Mouse (Mus musculus): Measurements from ENCODE around the gene Phf5a. TPM values are rescaled to one million over a fixed set of nuclear protein-coding genes. Genes with fewer than 3 reads are reported as not detected.

Gene Phf5a
- polyA plus RNA-seq, 1 experiment from 2014 or later: 130 TPM

DNA sequence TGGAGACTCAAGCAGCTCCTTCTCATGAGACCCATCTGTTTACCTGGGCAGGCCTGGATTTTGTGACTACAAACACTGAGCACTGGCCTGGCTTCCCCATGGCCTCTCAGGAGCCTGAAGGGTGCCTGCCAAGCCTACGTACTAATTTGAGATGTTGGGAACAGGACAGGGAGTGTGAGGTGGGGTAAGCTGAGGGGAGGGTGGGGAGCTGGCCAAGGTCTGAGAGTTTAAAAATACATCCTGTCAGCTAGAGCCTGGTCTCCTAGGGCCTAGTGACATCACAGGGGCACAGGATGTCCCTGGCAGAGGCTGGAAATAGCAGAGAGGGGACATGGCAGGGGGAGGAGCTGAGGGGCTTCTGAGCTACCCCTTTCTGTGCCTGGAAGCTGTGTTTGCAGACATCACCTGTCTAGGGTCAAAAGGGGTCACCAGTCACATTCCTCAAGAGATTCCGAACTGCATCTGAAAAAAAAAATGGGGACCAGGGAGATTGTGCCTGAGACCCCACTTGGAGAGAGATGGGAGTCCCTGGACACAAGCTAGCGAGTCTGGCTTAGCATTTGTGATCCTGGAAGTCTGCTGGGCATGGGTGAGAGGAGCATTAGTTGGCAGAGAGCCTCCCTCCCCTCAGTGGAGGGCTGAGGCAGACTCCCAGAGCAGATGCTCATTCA, 37.4 kb downstream of the Phf5a start:
- H3K4me1 ChIP-seq (replicated peaks; ENCODE audit: control insufficient read depth, insufficient read depth, low read length): 0 out of 2 replicates have a peak, but pooled peaks cover 3% of the 10 kb centered on the region
- H3K27me3 ChIP-seq (ENCODE audit: control insufficient read depth, insufficient read depth, low read length): no peaks in the 10 kb centered on the region
- WGBS: 61% methylated on average over 3 of the region's 3 CpGs
- no peak overlapping the region for H3K27ac ChIP-seq
- no peaks in the 10 kb centered on the region for H3K36me3 ChIP-seq (replicated peaks; ENCODE audit: control insufficient read depth, insufficient read depth)
- H3K9me3 ChIP-seq (ENCODE audit: control insufficient read depth, low read length): no peaks in the 10 kb centered on the region
- DNase-seq (ENCODE audit: low spot score): no peak
- H3K9ac ChIP-seq: no peak overlapping the region
- no peak for ATAC-seq (ENCODE audit: low FRiP score)
- no peak overlapping the region for H3K4me2 ChIP-seq (replicated peaks)
- no peak overlapping the region for H3K4me3 ChIP-seq (replicated peaks; ENCODE audit: low read length)

DNA sequence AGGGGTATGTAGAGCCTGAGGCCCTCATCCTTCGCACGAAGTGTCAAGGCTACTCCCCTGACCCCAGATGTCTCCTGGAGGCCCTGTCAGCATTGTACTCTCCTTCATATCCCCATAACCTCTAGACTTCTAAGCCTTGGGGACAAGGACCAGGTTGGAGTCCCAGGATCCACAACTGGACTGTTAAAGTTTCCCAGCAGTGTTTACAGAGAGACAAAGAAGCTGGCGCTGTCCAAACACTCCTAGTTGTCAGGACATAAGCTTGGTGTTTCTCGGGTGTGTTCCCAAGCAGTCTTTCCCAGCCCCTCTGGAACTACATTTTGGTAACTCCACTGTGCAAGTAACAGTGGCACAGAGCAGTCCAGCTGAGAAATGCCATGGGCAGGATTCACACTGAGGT, 38.2 kb downstream of the Phf5a start:
- WGBS: 77% methylated on average over 4 of the region's 4 CpGs

DNA sequence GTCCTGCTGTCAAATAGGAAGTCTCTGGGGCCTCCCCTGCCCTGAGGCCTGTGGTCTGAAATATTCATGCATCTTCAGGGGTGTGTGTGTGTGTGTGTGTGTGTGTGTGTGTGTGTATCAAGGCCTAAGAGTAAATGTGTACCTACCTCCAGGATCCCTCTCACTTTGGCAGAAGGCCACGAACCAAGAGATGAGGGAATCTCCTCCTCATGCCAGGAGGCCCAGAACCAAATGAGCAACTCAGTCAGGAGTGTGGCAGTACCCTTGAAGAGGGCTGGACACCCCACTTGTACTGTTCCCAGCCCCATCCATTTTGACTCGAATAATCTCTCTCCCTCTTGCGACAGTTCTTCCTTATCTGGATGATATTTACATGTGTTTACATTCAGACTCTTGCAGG, 39.5 kb downstream of the Phf5a start:
- H3K4me2 ChIP-seq (replicated peaks): no peak overlapping the region
- no peak for ATAC-seq (ENCODE audit: low FRiP score)
- H3K9me3 ChIP-seq (ENCODE audit: control insufficient read depth, low read length): no peaks in the 10 kb centered on the region
- H3K27me3 ChIP-seq (ENCODE audit: control insufficient read depth, insufficient read depth, low read length): no peaks in the 10 kb centered on the region
- H3K4me3 ChIP-seq (replicated peaks; ENCODE audit: low read length): no peak overlapping the region
- no peak overlapping the region for H3K9ac ChIP-seq
- H3K27ac ChIP-seq: no peak overlapping the region
- 0 out of 2 replicates have a peak, but pooled peaks cover 3% of the 10 kb centered on the region for H3K4me1 ChIP-seq (replicated peaks; ENCODE audit: control insufficient read depth, insufficient read depth, low read length)
- peaks cover 11% of the 10 kb centered on the region for H3K36me3 ChIP-seq (replicated peaks; ENCODE audit: control insufficient read depth, insufficient read depth)
- no peak for DNase-seq (ENCODE audit: low spot score)
- 82% methylated on average over 3 of the region's 3 CpGs for WGBS

More for the DNA sequence above, 38.2 kb downstream of the Phf5a start:
- no peak overlapping the region for H3K4me3 ChIP-seq (replicated peaks; ENCODE audit: low read length)
- no peaks in the 10 kb centered on the region for H3K27me3 ChIP-seq (ENCODE audit: control insufficient read depth, insufficient read depth, low read length)
- H3K9ac ChIP-seq: no peak overlapping the region
- ATAC-seq (ENCODE audit: low FRiP score) (no peak), DNase-seq (ENCODE audit: low spot score) (no peak)
- H3K36me3 ChIP-seq (replicated peaks; ENCODE audit: control insufficient read depth, insufficient read depth): peaks cover 3% of the 10 kb centered on the region; the same call in 1 of the 2 replicates
- no peaks in the 10 kb centered on the region for H3K9me3 ChIP-seq (ENCODE audit: control insufficient read depth, low read length)
- H3K27ac ChIP-seq: no peak overlapping the region
- H3K4me1 ChIP-seq (replicated peaks; ENCODE audit: control insufficient read depth, insufficient read depth, low read length): 0 out of 2 replicates have a peak, but pooled peaks cover 3% of the 10 kb centered on the region
- H3K4me2 ChIP-seq (replicated peaks): no peak overlapping the region

- DNase-seq (ENCODE audit: low spot score) (peak; percentile 82), ATAC-seq (ENCODE audit: low FRiP score) (peak; percentile 79)
- WGBS: 14% methylated on average over 24 of the region's 24 CpGs
- no peaks in the 10 kb centered on the region for H3K9me3 ChIP-seq (ENCODE audit: control insufficient read depth, low read length)
- H3K4me3 ChIP-seq (replicated peaks; ENCODE audit: low read length): no peak overlapping the region
- peak overlapping the region; percentile 41; the same call in 1 of the 2 replicates for H3K27ac ChIP-seq
- H3K4me1 ChIP-seq (replicated peaks; ENCODE audit: control insufficient read depth, insufficient read depth, low read length): 0 out of 2 replicates have a peak, but pooled peaks cover 2% of the 10 kb centered on the region
- peaks cover 20% of the 10 kb centered on the region for H3K36me3 ChIP-seq (replicated peaks; ENCODE audit: control insufficient read depth, insufficient read depth)
- H3K9ac ChIP-seq: 0 out of 2 replicates have a peak overlapping the region, but pooled peaks have one; percentile 26
- H3K4me2 ChIP-seq (replicated peaks): peak overlapping the region; percentile 10; the same call in 1 of the 2 replicates
- H3K27me3 ChIP-seq (ENCODE audit: control insufficient read depth, insufficient read depth, low read length): no peaks in the 10 kb centered on the region
Observed at GRCm38 (mm10) chr15:81831136-81831825, 40.4 kb downstream of the Phf5a start.

DNA sequence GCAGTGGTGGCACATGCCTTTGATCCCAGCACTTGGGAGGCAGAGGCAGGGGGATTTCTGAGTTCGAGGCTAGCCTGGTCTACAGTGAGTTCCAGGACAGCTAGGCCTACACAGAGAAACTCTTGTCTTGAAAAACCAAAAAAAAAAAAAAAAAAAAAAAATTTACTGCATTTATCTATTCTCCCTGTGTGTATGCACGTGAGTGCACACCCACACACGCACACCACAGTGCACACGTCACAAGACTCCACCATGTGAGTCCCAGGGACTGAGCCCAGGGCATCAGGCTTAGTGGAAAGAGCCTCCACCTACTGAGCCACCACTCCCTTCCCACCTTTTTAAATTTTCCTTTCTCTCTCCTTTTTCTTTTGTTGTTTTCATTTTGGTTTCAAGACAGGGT, 41.2 kb downstream of the Phf5a start:
- Histone ChIP-seq H3K36me3 (replicated peaks; ENCODE audit: control insufficient read depth, insufficient read depth) (peaks cover 27% of the 10 kb centered on the region), H3K4me2 (replicated peaks) (peak overlapping the region; percentile 10; the same call in 1 of the 2 replicates), H3K27me3 (ENCODE audit: control insufficient read depth, insufficient read depth, low read length) (no peaks in the 10 kb centered on the region), H3K9me3 (ENCODE audit: control insufficient read depth, low read length) (no peaks in the 10 kb centered on the region), H3K9ac (0 out of 2 replicates have a peak overlapping the region, but pooled peaks have one; percentile 26), H3K4me3 (replicated peaks; ENCODE audit: low read length) (no peak overlapping the region), H3K27ac (no peak overlapping the region), H3K4me1 (replicated peaks; ENCODE audit: control insufficient read depth, insufficient read depth, low read length) (no peaks in the 10 kb centered on the region)
- whole genome bisulfite sequencing: 88% methylated on average over 4 of the region's 4 CpGs
- no peak for DNase-seq (ENCODE audit: low spot score)
- no peak for ATAC-seq (ENCODE audit: low FRiP score)

DNA sequence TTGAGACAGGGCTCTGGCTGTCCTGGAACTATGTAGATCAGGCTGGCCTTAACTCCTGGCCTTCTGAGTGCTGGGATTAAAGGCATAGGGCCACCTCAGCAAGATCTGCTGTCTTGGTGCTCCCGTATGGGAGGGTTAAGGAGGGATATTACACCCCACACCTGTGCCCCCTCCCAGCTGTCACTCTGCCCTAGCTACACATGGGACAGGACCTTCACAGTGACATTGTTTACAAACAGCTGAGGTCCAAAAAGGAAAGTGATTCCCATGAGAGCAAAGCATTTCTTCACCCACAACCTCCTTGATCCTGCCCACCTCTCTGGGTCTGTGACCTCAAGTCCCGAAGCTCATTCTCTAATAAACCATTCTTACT, 42.5 kb downstream of the Phf5a start:
- Histone ChIP-seq H3K4me1 (replicated peaks; ENCODE audit: control insufficient read depth, insufficient read depth, low read length) (no peaks in the 10 kb centered on the region), H3K36me3 (replicated peaks; ENCODE audit: control insufficient read depth, insufficient read depth) (peaks cover 40% of the 10 kb centered on the region), H3K9ac (no peak overlapping the region), H3K4me2 (replicated peaks) (no peak overlapping the region), H3K9me3 (ENCODE audit: control insufficient read depth, low read length) (no peaks in the 10 kb centered on the region), H3K27ac (no peak overlapping the region), H3K4me3 (replicated peaks; ENCODE audit: low read length) (no peak overlapping the region), H3K27me3 (ENCODE audit: control insufficient read depth, insufficient read depth, low read length) (no peaks in the 10 kb centered on the region)
- WGBS: 71% methylated on average over 2 of the region's 2 CpGs
- DNase-seq (ENCODE audit: low spot score) (no peak), ATAC-seq (ENCODE audit: low FRiP score) (no peak)

GRCm38 (mm10) chr15:81828426-81829207, 43.1 kb downstream of the Phf5a start:
- no peaks in the 10 kb centered on the region for H3K4me1 ChIP-seq (replicated peaks; ENCODE audit: control insufficient read depth, insufficient read depth, low read length)
- no peak overlapping the region for H3K9ac ChIP-seq
- WGBS: 92% methylated on average over 7 of the region's 7 CpGs
- ATAC-seq (ENCODE audit: low FRiP score): no peak
- no peaks in the 10 kb centered on the region for H3K27me3 ChIP-seq (ENCODE audit: control insufficient read depth, insufficient read depth, low read length)
- H3K9me3 ChIP-seq (ENCODE audit: control insufficient read depth, low read length): no peaks in the 10 kb centered on the region
- no peak overlapping the region for H3K27ac ChIP-seq
- DNase-seq (ENCODE audit: low spot score): no peak
- no peak overlapping the region for H3K4me3 ChIP-seq (replicated peaks; ENCODE audit: low read length)
- H3K4me2 ChIP-seq (replicated peaks): no peak overlapping the region
- peaks cover 46% of the 10 kb centered on the region for H3K36me3 ChIP-seq (replicated peaks; ENCODE audit: control insufficient read depth, insufficient read depth)

GRCm38 (mm10) chr15:81824832-81825231, 46.9 kb downstream of the Phf5a start:
- DNase-seq (ENCODE audit: low spot score) (no peak), ATAC-seq (ENCODE audit: low FRiP score) (no peak)
- Histone ChIP-seq H3K9me3 (ENCODE audit: control insufficient read depth, low read length) (no peaks in the 10 kb centered on the region), H3K4me1 (replicated peaks; ENCODE audit: control insufficient read depth, insufficient read depth, low read length) (no peaks in the 10 kb centered on the region), H3K27ac (no peak overlapping the region), H3K4me3 (replicated peaks; ENCODE audit: low read length) (no peak overlapping the region), H3K4me2 (replicated peaks) (no peak overlapping the region), H3K9ac (no peak overlapping the region), H3K36me3 (replicated peaks; ENCODE audit: control insufficient read depth, insufficient read depth) (peaks cover 83% of the 10 kb centered on the region), H3K27me3 (ENCODE audit: control insufficient read depth, insufficient read depth, low read length) (no peaks in the 10 kb centered on the region)
- 96% methylated on average over 3 of the region's 3 CpGs for WGBS

DNA sequence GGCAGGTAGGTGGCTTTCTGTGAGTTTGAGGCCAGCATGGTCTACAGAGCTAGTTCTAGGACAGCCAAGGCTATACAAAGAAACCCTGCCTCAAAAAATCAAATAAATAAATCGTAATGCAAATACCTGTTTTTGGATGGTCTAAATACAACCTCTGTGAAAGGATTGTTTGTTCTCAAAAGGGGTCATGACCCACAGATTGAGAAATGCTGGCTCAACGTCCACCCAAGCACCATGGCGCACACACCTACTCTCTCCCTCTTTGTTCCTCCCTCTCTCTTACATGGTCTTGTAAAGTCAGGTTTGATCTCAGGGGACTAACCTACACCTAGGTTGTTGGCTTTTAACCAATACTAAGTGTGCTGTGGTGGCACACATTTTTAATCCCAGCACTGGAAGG, 49.1 kb downstream of the Phf5a start:
- Histone ChIP-seq H3K4me3 (replicated peaks; ENCODE audit: low read length) (no peak overlapping the region), H3K4me2 (replicated peaks) (no peak overlapping the region), H3K9ac (no peak overlapping the region), H3K27me3 (ENCODE audit: control insufficient read depth, insufficient read depth, low read length) (no peaks in the 10 kb centered on the region), H3K36me3 (replicated peaks; ENCODE audit: control insufficient read depth, insufficient read depth) (peaks cover 96% of the 10 kb centered on the region), H3K9me3 (ENCODE audit: control insufficient read depth, low read length) (no peaks in the 10 kb centered on the region), H3K27ac (no peak overlapping the region), H3K4me1 (replicated peaks; ENCODE audit: control insufficient read depth, insufficient read depth, low read length) (no peaks in the 10 kb centered on the region)
- ATAC-seq (ENCODE audit: low FRiP score) (no peak), DNase-seq (ENCODE audit: low spot score) (no peak)
- WGBS: 89% methylated on average over 3 of the region's 3 CpGs

Measured in hindbrain, embryonic 14.5 days (tissue).